Mouse (Mus musculus) urinary bladder, adult 18-20 months (tissue): ENCODE measurements around the gene Mamstr.
"Not testable (repeated sequence)": the region's sequence is repeated elsewhere in the genome, so short reads cannot be mapped to it uniquely, and the experiment has no call there.

Experiments
- DNase-seq, 2 experiments: peaks; one replicate each; pipeline ENCODE4 v3.0.0; 2022; ENCODE audit warnings: low spot score in 2 of 2, mixed read lengths in 2 of 2

Gene Mamstr

GRCm38 (mm10) chr7:45649351-45649750, 9.6 kb downstream of the Mamstr start:
- no peak for DNase-seq

- DNase-seq: not testable (repeated sequence)
Measured at GRCm38 (mm10) chr7:45650484-45650883, 10.7 kb downstream of the Mamstr start.

GRCm38 (mm10) chr7:45654424-45655047, 14.8 kb downstream of the Mamstr start:
- DNase-seq: no peak

- no peak for DNase-seq
Measured at GRCm38 (mm10) chr7:45660746-45661478, 21.1 kb downstream of the Mamstr start.

GRCm38 (mm10) chr7:45661702-45662101, 21.9 kb downstream of the Mamstr start:
- DNase-seq: not testable (repeated sequence)

GRCm38 (mm10) chr7:45665303-45666138, 25.7 kb downstream of the Mamstr start:
- no peak for DNase-seq

- DNase-seq: no peak
Measured at GRCm38 (mm10) chr7:45666161-45666560, 26.4 kb downstream of the Mamstr start, which contains the start of gene Fut2. TSS of gene Fut2 (minus strand) at chr7:45666394.

GRCm38 (mm10) chr7:45667761-45668160, 28.0 kb downstream of the Mamstr start:
- no peak for DNase-seq

- no peak for DNase-seq
Measured at GRCm38 (mm10) chr7:45668921-45669320, 29.1 kb downstream of the Mamstr start.

GRCm38 (mm10) chr7:45677627-45678295, 38.0 kb downstream of the Mamstr start:
- DNase-seq: no peak

GRCm38 (mm10) chr7:45678513-45678912, 38.7 kb downstream of the Mamstr start:
- DNase-seq: no peak

- peak in 1 of 2 experiments; percentile 80 for DNase-seq
Measured at GRCm38 (mm10) chr7:45679966-45680621, 40.3 kb downstream of the Mamstr start.

GRCm38 (mm10) chr7:45681046-45681736, 41.4 kb downstream of the Mamstr start:
- DNase-seq: no peak

- peak; percentile 72 to 81 for DNase-seq
Measured at GRCm38 (mm10) chr7:45682144-45683126, 42.7 kb downstream of the Mamstr start.

GRCm38 (mm10) chr7:45683396-45684050, 43.7 kb downstream of the Mamstr start, which contains the start of gene Ntn5:
TSS of gene Ntn5 (plus strand) at chr7:45684022.
- no peak for DNase-seq

GRCm38 (mm10) chr7:45685811-45686210, 46.0 kb downstream of the Mamstr start:
- no peak for DNase-seq

- no peak for DNase-seq
Measured at GRCm38 (mm10) chr7:45686841-45687240, 47.1 kb downstream of the Mamstr start.

- no peak for DNase-seq
Measured at GRCm38 (mm10) chr7:45689099-45689498, 49.3 kb downstream of the Mamstr start.

- DNase-seq: no peak
Measured at GRCm38 (mm10) chr7:45689800-45690199, 50.0 kb downstream of the Mamstr start.
